Mouse (Mus musculus) MN1 (cell line): ENCODE data around the gene Syt8.

Experiments
- DNase-seq: peaks from one replicate; pipeline ENCODE4 v3.0.0-alpha.2; 2016; ENCODE audit warnings: low spot score

Syt8 gene

DNA sequence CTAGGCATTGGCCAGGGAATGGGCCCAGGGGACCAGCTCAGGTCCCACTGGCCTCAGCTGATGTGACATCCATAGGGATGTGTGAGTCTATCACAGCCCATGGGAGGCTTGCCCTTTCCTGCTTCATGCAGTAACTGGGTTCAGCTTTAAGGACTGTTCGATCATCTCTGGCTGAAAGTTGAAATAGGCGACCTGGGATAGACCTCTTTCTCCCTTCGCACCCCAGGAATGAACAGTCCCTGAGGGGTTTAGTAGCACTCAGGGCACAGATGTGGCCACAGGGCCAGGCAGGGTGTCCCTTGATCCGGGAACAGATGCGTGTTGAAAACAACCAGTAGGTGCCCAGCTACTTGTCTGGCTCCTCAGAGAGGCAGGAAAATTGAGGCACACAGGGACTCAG lies 41.6 kb downstream of the Syt8 start:
- DNase-seq: no peak

DNA sequence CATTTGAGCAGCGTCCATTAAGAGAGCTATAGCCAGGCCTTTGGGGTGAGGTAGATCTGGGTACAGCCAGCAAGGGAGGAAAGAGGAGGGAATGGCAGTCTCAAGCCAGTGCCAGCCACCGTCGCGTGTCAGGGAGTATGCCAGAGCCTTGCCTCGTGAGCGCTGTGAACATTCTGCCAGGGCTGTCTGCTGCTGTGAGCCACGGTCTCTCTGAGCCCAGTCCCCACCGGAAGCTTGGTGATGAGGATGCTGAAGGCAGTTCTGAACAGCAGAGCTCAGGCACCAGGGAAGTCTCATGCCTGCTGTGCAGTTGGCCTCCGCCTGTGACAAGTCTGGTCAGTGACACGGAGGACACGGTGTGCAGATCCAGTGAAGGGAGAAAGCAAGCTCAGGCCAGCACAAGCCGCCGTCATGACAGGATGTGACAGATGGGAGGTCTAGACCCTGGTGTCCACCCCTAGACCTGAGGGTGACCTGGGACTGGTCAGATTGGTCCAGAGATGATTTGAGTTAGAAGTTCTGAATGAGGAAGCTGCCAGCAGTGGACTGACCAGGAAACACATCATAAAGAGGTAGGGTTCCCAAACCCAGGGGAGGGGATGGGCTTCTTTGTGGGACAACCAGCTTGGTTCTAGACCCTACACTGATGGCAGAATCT lies 42.3 kb downstream of the Syt8 start:
- DNase-seq: no peak

DNA sequence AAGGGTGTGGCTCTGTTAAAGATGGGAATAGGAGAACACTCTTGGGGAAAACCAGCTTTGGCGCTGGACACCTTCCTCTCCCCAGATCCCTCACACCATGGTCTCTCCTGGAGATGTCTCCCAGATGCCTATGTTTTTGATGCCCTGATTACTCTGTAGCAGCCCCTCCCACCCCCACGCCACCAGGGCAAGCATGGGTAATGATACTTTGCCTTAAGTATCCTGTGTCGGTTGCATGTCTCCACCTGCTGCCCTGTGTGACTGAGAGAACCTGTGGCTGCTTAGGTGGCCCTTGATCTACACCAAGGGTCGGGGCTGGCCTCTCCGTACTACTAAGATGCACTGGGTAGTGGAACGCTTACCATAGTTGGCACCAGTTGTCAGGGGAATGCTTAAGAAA lies 43.4 kb downstream of the Syt8 start:
- DNase-seq: no peak

DNA sequence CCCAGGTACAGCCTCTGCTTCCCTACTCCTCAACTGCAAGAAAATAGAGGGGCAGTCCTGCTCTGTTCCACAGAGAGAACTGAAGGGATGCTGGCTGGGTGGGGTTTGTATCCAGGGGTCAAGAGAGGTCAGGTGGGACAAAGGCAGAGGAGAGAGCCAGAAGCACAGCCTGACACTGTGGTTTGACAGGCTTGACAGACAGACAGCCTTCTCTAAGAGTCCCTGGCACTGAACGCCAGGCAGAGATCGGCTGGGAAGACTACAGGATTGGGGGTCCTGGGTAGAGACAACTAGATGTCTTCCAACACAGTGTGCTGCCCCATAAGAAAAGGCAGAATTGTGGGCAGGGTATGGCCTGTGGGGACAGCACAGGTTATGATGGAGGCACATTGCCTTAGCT lies 43.9 kb downstream of the Syt8 start:
- DNase-seq: no peak

DNA sequence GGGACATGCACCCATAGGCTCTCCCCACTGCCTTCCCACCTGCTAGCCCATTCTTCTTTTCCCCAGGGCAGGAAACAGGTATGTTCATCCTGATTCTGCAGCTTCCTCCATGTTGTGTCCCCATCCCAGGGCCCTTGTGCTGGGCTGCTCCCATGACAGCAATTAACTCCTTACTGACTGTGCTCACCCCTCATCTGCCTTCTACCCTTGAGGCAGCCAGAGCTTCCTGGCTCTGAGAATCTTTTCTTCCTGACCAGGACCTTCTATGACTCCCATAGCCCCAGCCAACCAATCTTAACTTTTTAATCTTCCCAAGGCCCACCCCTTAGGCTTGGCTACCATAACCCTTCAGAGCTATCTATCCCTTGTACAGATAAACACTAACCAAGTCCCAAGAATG lies 44.7 kb downstream of the Syt8 start:
- no peak for DNase-seq

DNA sequence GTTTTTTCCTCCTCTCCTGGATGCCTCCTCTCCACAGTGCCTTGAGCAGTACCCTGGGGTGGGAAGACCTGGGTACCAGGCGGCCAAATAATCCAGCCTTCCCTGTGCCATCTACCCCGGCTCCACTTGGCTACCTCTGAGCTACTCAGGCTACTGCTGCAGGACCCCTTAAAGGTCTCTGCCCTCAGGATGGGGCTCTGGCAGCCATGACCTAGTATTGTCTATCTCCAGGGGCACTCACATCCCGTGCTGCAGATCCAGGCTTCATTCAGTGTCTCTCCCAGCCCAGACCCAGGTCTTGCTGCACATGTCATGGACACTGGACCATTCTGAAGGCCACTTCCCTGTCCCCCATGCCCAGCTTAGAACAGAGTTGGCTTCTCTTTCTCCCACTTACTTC lies 45.2 kb downstream of the Syt8 start:
- no peak for DNase-seq

DNA sequence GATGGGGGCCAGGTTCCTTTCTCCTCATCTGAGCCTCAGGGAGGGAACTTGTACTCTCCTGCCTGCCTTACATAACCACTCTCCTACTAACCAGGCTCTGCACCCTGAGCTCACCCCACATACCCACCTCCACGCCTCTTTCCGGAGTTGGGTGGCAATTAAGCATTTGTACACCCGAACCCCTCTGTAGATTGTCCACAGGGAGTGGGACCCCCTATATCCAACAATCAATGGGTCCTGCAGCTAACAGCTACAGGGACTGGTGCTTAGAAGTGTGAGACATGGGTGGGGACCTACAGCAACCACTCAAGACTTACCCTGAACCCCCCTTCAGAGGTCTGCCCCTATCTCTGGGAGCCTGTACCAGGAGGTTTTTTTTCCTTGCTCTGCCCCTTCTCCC lies 46.0 kb downstream of the Syt8 start:
- no peak for DNase-seq

DNA sequence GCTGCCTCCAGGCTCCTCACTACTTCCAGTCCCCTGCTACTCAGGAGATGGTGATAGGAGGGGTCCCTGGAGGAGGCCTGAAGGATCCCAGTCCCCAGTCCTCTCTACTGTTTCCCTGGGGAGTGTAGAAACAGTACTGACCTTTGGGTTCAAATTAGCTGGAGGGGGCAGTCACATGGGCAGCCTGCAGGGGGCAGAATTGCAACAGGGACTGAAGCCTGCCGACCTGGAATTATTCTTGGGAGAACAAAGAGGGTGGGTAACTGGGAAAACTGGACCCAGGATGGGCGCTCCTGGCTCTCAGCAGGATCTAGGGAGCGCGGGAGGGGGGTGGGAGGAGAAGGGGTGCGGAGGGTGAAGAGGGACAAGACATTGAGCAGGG lies 46.5 kb downstream of the Syt8 start:
- peak; percentile 81 for DNase-seq

DNA sequence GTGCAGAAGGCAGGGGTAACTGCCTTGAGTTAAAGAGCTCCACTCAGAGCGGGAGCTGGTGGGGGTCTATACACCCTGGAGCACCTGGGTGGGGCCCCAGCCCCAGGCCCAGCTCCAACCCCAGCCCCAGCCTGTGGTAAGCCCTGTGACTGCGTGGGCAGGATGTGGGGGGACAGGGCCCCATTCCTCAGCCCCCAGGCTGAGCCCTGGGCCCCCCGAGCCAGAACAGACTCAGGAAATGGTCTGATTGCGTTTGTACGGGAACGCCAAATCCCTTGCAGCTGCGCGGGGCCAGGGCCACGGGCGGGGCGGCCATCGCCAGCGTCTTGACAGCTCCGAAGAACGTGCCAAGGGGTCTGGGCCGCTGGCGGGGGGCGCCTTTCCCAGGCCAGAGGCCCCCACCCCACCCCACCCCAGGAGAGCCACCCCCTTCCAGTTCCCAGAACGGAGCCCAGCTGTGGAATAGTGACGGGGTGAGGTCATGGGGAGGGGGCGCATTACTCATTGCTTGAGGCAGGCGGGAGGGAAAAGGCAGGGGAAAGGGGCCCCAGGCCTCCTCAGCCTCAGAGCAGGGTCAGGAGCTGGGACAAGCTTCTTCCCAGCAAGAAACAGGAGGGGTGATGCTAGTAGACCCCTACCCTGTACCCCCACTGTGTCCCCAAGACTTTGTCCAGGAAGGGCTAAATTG lies 47.1 kb downstream of the Syt8 start:
- peak; percentile 51 for DNase-seq

DNA sequence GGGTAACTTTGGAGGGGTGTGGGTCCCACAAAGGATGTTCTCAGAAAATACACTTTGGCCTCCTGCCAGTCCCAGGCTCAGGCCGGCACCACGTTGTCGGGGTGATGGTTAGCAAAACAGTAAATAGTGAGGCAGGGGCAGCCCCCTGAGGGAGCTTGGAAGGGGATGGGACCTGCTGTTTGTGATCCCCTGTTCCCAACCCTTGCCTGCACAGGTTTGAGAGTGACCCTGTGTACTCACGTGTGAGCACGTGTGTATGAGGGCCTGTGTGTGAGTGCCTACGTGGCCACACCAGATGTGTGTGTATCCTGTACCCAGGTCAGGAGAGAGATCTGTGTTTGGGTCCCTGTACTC lies 47.6 kb downstream of the Syt8 start:
- peak; percentile 61 for DNase-seq

DNA sequence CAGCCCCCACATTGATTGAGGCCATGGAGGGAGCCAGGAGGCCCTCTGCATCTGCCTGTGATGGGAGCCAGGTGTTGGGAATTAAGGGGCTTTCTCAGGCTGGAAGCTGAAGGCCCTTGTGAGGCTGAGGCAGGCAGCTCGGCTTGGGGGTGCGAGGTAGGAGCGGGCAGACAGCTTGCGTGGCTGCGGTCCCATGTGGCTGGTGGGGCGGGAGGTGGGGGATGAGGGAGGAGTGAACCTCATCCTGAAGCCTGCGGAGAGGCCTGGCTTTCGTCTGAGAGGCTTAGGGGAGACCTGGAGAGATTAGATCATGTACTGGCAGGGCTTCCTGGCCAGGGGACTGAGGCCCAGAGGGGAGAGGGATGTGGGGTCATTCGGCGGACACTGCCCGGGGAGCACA lies 48.5 kb downstream of the Syt8 start:
- DNase-seq: peak; percentile 62

DNA sequence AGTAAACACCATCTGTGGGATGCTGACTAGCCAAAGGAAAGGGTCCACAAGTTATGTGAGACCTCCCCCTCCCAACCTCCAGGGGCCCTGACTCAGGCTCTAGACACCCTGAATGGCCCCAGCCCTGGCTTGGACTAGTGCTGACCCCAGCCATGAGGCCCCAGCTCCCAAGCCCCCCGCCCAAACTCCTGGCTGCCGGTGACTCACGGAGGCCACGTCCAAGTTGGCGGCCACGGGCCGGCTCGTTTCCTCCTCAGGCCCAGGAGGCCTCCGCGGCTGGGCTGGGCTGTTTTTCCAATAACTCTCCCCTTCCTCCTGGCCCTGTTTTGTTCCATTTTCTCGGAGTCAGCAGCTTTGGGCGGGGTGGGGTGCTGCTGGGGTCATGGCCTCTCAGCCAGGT lies 50.1 kb downstream of the Syt8 start:
- no peak for DNase-seq

DNA sequence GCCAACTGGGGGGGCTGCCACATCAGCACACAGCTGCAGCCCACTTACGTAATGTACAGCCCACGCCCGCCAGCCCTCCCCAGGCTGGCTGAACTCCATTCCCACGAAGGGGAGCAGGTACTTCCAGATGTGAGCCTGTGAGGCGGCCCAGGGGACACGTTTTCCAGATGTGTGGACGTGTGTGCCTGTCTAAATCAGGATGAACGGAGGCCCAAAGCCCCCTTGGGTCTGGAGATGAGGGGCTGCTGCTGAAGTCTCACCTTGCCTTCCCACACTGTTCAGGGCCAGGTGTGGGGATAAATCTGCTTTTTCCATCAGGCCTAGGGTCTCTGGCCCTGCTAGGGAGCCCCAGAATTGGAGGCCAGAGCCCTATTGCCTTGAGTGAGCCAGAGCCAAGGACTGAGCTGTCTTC lies 52.1 kb downstream of the Syt8 start:
- DNase-seq: no peak

DNA sequence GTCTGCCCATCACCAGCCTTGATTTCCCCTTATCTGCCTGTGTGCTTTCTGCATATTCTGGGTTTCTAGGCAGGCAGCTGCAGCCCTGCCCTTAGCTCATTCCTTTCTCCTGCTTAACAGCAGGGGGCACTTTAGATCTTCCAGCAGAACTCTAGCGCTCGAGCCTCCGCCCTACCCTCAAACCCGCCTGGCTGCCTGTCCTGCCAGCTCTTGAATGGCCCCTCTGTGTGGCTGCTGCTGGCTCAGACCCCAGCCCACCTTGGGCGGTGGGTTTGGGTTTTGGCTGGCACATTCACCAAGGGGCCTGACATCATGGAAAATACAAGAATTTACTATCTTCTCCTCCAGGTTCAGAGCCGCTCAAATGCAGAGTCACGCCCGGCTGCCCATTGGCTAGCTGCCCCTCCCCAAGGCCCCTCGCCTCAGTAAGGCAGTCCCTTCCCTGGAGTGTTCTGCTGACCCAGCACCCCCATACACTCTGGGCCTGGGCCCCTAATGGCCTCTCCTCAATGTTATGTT lies 52.8 kb downstream of the Syt8 start:
- DNase-seq: peak; percentile 18

DNA sequence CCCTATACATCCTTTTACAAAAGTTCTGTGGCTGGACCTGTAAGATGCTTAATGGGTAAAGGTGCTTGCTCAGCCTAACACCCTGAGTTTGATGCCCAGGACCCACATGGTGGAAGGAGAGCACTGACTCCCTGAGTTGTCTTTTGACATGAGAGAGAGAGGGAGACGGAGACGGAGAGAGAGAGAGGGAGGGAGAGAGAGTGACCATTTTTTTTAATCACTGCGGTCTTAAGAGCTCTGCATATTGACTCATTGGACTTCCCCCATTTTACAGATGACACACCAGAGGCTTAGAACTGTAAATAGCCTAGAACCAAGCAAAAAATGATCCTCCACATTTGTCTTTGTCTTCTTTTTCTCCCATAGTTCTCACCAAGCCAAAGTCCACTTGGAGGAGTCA lies 53.4 kb downstream of the Syt8 start:
- DNase-seq: no peak
